Mouse (Mus musculus): ENCODE measurements around the gene Tnfrsf13c. TPM values are rescaled to one million over a fixed set of nuclear protein-coding genes. Genes with fewer than 3 reads are reported as not detected.

The Tnfrsf13c gene
- polyA plus RNA-seq, 1 experiment from 2014 or later = 0.29 TPM

- Histone ChIP-seq H3K36me3 (ENCODE audit: control insufficient read depth, insufficient read depth, low read length) (no peaks in the 10 kb centered on the region), H3K9me3 (replicated peaks; ENCODE audit: control insufficient read depth, low read length) (no peaks in the 10 kb centered on the region), H3K9ac (ENCODE audit: low read depth, low read length) (no peak overlapping the region), H3K4me2 (no peak overlapping the region), H3K27ac (ENCODE audit: low read depth, low read length) (no peak overlapping the region), H3K4me3 (ENCODE audit: low read depth, low read length) (no peak overlapping the region), H3K27me3 (ENCODE audit: control insufficient read depth, insufficient read depth, low read length) (peaks cover 83% of the 10 kb centered on the region), H3K4me1 (ENCODE audit: control insufficient read depth, insufficient read depth, low read length) (peaks cover 20% of the 10 kb centered on the region)
- 33% methylated on average over 11 of the region's 11 CpGs for WGBS (ENCODE audit: insufficient replicate concordance)
- no peak for ATAC-seq (replicated peaks; ENCODE audit: insufficient number of reproducible peaks, low FRiP score, low TSS enrichment)
These were observed 8.7 kb downstream of the Tnfrsf13c start for GRCm38 (mm10) chr15:82215332-82216046.

- H3K9me3 ChIP-seq (replicated peaks; ENCODE audit: control insufficient read depth, low read length) = no peaks in the 10 kb centered on the region
- peaks cover 20% of the 10 kb centered on the region for H3K4me1 ChIP-seq (ENCODE audit: control insufficient read depth, insufficient read depth, low read length)
- no peak for ATAC-seq (replicated peaks; ENCODE audit: insufficient number of reproducible peaks, low FRiP score, low TSS enrichment)
- 17% methylated on average over 4 of the region's 4 CpGs for WGBS (ENCODE audit: insufficient replicate concordance)
- H3K27me3 ChIP-seq (ENCODE audit: control insufficient read depth, insufficient read depth, low read length) = peaks cover 94% of the 10 kb centered on the region
- no peak overlapping the region for H3K9ac ChIP-seq (ENCODE audit: low read depth, low read length)
- no peaks in the 10 kb centered on the region for H3K36me3 ChIP-seq (ENCODE audit: control insufficient read depth, insufficient read depth, low read length)
- no peak overlapping the region for H3K4me3 ChIP-seq (ENCODE audit: low read depth, low read length)
- H3K4me2 ChIP-seq = no peak overlapping the region
- H3K27ac ChIP-seq (ENCODE audit: low read depth, low read length) = no peak overlapping the region
These were observed 10.9 kb downstream of the Tnfrsf13c start for GRCm38 (mm10) chr15:82213222-82213621.

- H3K4me1 ChIP-seq (ENCODE audit: control insufficient read depth, insufficient read depth, low read length) = peaks cover 20% of the 10 kb centered on the region
- 0% methylated on average over 6 of the region's 34 CpGs for WGBS (ENCODE audit: insufficient replicate concordance)
- peaks cover 94% of the 10 kb centered on the region for H3K27me3 ChIP-seq (ENCODE audit: control insufficient read depth, insufficient read depth, low read length)
- no peak within 1 kb of the TSS for H3K27ac ChIP-seq (ENCODE audit: low read depth, low read length)
- no peak for ATAC-seq (replicated peaks; ENCODE audit: insufficient number of reproducible peaks, low FRiP score, low TSS enrichment)
- no peaks in the 10 kb centered on the region for H3K36me3 ChIP-seq (ENCODE audit: control insufficient read depth, insufficient read depth, low read length)
- H3K9me3 ChIP-seq (replicated peaks; ENCODE audit: control insufficient read depth, low read length) = no peaks in the 10 kb centered on the region
- H3K4me3 ChIP-seq (ENCODE audit: low read depth, low read length) = peak within 1 kb of the TSS; percentile 52
- peak within 1 kb of the TSS; percentile 28; the same call in 1 of the 2 replicates for H3K9ac ChIP-seq (ENCODE audit: low read depth, low read length)
- H3K4me2 ChIP-seq = peak within 1 kb of the TSS; percentile 85
These were observed 11.5 kb downstream of the Tnfrsf13c start, which contains the start of gene Shisa8 for GRCm38 (mm10) chr15:82212752-82213063. TSS of gene Shisa8 (minus strand) at chr15:82212815.

- WGBS (ENCODE audit: insufficient replicate concordance) = under 1% methylated on average over 98 of the region's 112 CpGs
- Histone ChIP-seq H3K4me2 (peak overlapping the region; percentile 85), H3K27me3 (ENCODE audit: control insufficient read depth, insufficient read depth, low read length) (peaks cover 97% of the 10 kb centered on the region), H3K9me3 (replicated peaks; ENCODE audit: control insufficient read depth, low read length) (no peaks in the 10 kb centered on the region), H3K4me3 (ENCODE audit: low read depth, low read length) (peak overlapping the region; percentile 52), H3K9ac (ENCODE audit: low read depth, low read length) (peak overlapping the region; percentile 28; the same call in 1 of the 2 replicates), H3K27ac (ENCODE audit: low read depth, low read length) (no peak overlapping the region), H3K36me3 (ENCODE audit: control insufficient read depth, insufficient read depth, low read length) (no peaks in the 10 kb centered on the region), H3K4me1 (ENCODE audit: control insufficient read depth, insufficient read depth, low read length) (peaks cover 22% of the 10 kb centered on the region)
- ATAC-seq (replicated peaks; ENCODE audit: insufficient number of reproducible peaks, low FRiP score, low TSS enrichment) = no peak
These were observed 12.0 kb downstream of the Tnfrsf13c start for GRCm38 (mm10) chr15:82211911-82212751.

GRCm38 (mm10) chr15:82211281-82211680 is 12.9 kb downstream of the Tnfrsf13c start:
- no peaks in the 10 kb centered on the region for H3K9me3 ChIP-seq (replicated peaks; ENCODE audit: control insufficient read depth, low read length)
- no peak overlapping the region for H3K27ac ChIP-seq (ENCODE audit: low read depth, low read length)
- H3K4me2 ChIP-seq = no peak overlapping the region
- H3K9ac ChIP-seq (ENCODE audit: low read depth, low read length) = no peak overlapping the region
- no peaks in the 10 kb centered on the region for H3K36me3 ChIP-seq (ENCODE audit: control insufficient read depth, insufficient read depth, low read length)
- no peak for ATAC-seq (replicated peaks; ENCODE audit: insufficient number of reproducible peaks, low FRiP score, low TSS enrichment)
- 3% methylated on average over 11 of the region's 11 CpGs for WGBS (ENCODE audit: insufficient replicate concordance)
- peak overlapping the region; percentile 52; the same call in 1 of the 2 replicates for H3K4me3 ChIP-seq (ENCODE audit: low read depth, low read length)
- peaks cover 97% of the 10 kb centered on the region for H3K27me3 ChIP-seq (ENCODE audit: control insufficient read depth, insufficient read depth, low read length)
- peaks cover 24% of the 10 kb centered on the region for H3K4me1 ChIP-seq (ENCODE audit: control insufficient read depth, insufficient read depth, low read length)

- ATAC-seq (replicated peaks; ENCODE audit: insufficient number of reproducible peaks, low FRiP score, low TSS enrichment) = no peak
- 38% methylated on average over 1 of the region's 1 CpGs for WGBS (ENCODE audit: insufficient replicate concordance)
- no peak overlapping the region for H3K4me3 ChIP-seq (ENCODE audit: low read depth, low read length)
These were observed 13.4 kb downstream of the Tnfrsf13c start for GRCm38 (mm10) chr15:82210801-82211200.

GRCm38 (mm10) chr15:82209295-82210050 is 14.7 kb downstream of the Tnfrsf13c start:
- 75% methylated on average over 13 of the region's 13 CpGs for WGBS (ENCODE audit: insufficient replicate concordance)
- H3K36me3 ChIP-seq (ENCODE audit: control insufficient read depth, insufficient read depth, low read length) = peaks cover 4% of the 10 kb centered on the region; the same call in 1 of the 2 replicates
- no peaks in the 10 kb centered on the region for H3K9me3 ChIP-seq (replicated peaks; ENCODE audit: control insufficient read depth, low read length)
- no peak overlapping the region for H3K4me2 ChIP-seq
- H3K27ac ChIP-seq (ENCODE audit: low read depth, low read length) = no peak overlapping the region
- H3K4me1 ChIP-seq (ENCODE audit: control insufficient read depth, insufficient read depth, low read length) = peaks cover 21% of the 10 kb centered on the region
- peaks cover 97% of the 10 kb centered on the region for H3K27me3 ChIP-seq (ENCODE audit: control insufficient read depth, insufficient read depth, low read length)
- H3K4me3 ChIP-seq (ENCODE audit: low read depth, low read length) = no peak overlapping the region
- no peak for ATAC-seq (replicated peaks; ENCODE audit: insufficient number of reproducible peaks, low FRiP score, low TSS enrichment)
- no peak overlapping the region for H3K9ac ChIP-seq (ENCODE audit: low read depth, low read length)

More at GRCm38 (mm10) chr15:82210801-82211200, 13.4 kb downstream of the Tnfrsf13c start:
- H3K27ac ChIP-seq (ENCODE audit: low read depth, low read length) = no peak overlapping the region
- no peaks in the 10 kb centered on the region for H3K36me3 ChIP-seq (ENCODE audit: control insufficient read depth, insufficient read depth, low read length)
- peaks cover 21% of the 10 kb centered on the region for H3K4me1 ChIP-seq (ENCODE audit: control insufficient read depth, insufficient read depth, low read length)
- H3K9ac ChIP-seq (ENCODE audit: low read depth, low read length) = no peak overlapping the region
- peaks cover 97% of the 10 kb centered on the region for H3K27me3 ChIP-seq (ENCODE audit: control insufficient read depth, insufficient read depth, low read length)
- H3K4me2 ChIP-seq = no peak overlapping the region
- H3K9me3 ChIP-seq (replicated peaks; ENCODE audit: control insufficient read depth, low read length) = no peaks in the 10 kb centered on the region

GRCm38 (mm10) chr15:82208307-82208706 is 15.9 kb downstream of the Tnfrsf13c start:
- no peak for ATAC-seq (replicated peaks; ENCODE audit: insufficient number of reproducible peaks, low FRiP score, low TSS enrichment)
- Histone ChIP-seq H3K4me1 (ENCODE audit: control insufficient read depth, insufficient read depth, low read length) (peaks cover 21% of the 10 kb centered on the region), H3K27me3 (ENCODE audit: control insufficient read depth, insufficient read depth, low read length) (peaks cover 91% of the 10 kb centered on the region), H3K4me2 (no peak overlapping the region), H3K4me3 (ENCODE audit: low read depth, low read length) (no peak overlapping the region), H3K9ac (ENCODE audit: low read depth, low read length) (no peak overlapping the region), H3K27ac (ENCODE audit: low read depth, low read length) (no peak overlapping the region), H3K36me3 (ENCODE audit: control insufficient read depth, insufficient read depth, low read length) (peaks cover 7% of the 10 kb centered on the region), H3K9me3 (replicated peaks; ENCODE audit: control insufficient read depth, low read length) (no peaks in the 10 kb centered on the region)
- WGBS (ENCODE audit: insufficient replicate concordance) = 76% methylated on average over 8 of the region's 8 CpGs

All from heart, embryonic 11.5 days (tissue).